Mouse (Mus musculus): ENCODE data around the gene Pcbp1.

Gene Pcbp1

GRCm38 (mm10) chr6:86526961-86527740 is 1.0 kb upstream of the Pcbp1 start:
- Histone ChIP-seq H3K4me3 (replicated peaks; ENCODE audit: low read length) (peak overlapping the region; percentile 97), H3K9me3 (ENCODE audit: low read length) (no peaks in the 10 kb centered on the region), H3K27me3 (ENCODE audit: insufficient read depth, low read length) (no peaks in the 10 kb centered on the region), H3K4me1 (replicated peaks; ENCODE audit: low read depth, low read length) (peaks cover 32% of the 10 kb centered on the region), H3K36me3 (ENCODE audit: insufficient read depth, low read length) (peaks cover 54% of the 10 kb centered on the region)
- TF ChIP-seq CTCF (conservative IDR thresholded peaks at IDR 0.05; ENCODE audit: low read length) (no peak), POU5F1 (IDR thresholded peaks at IDR 0.05; ENCODE audit: borderline replicate concordance, low read length) (no peak)

- Histone ChIP-seq H3K36me3 (ENCODE audit: insufficient read depth, low read length) (peaks cover 48% of the 10 kb centered on the region), H3K9me3 (ENCODE audit: low read length) (no peaks in the 10 kb centered on the region), H3K4me3 (replicated peaks; ENCODE audit: low read length) (peak overlapping the region; percentile 97), H3K4me1 (replicated peaks; ENCODE audit: low read depth, low read length) (peaks cover 45% of the 10 kb centered on the region), H3K27me3 (ENCODE audit: insufficient read depth, low read length) (no peaks in the 10 kb centered on the region)
- TF ChIP-seq NANOG (IDR thresholded peaks at IDR 0.05; ENCODE audit: borderline replicate concordance, low read length) (no peak), POU5F1 (IDR thresholded peaks at IDR 0.05; ENCODE audit: borderline replicate concordance, low read length) (no peak), CTCF (conservative IDR thresholded peaks at IDR 0.05; ENCODE audit: low read length) (no peak)
Observed at GRCm38 (mm10) chr6:86525646-86526031, 482 bp downstream of the Pcbp1 start.

- Histone ChIP-seq H3K36me3 (ENCODE audit: insufficient read depth, low read length) (peaks cover 43% of the 10 kb centered on the region), H3K4me1 (replicated peaks; ENCODE audit: low read depth, low read length) (peaks cover 51% of the 10 kb centered on the region), H3K27me3 (ENCODE audit: insufficient read depth, low read length) (no peaks in the 10 kb centered on the region), H3K9me3 (ENCODE audit: low read length) (no peaks in the 10 kb centered on the region), H3K4me3 (replicated peaks; ENCODE audit: low read length) (peak overlapping the region; percentile 97)
- no peak for TF ChIP-seq CTCF (conservative IDR thresholded peaks at IDR 0.05; ENCODE audit: low read length)
- TF ChIP-seq POU5F1 (IDR thresholded peaks at IDR 0.05; ENCODE audit: borderline replicate concordance, low read length), result no peak
- no peak for TF ChIP-seq NANOG (IDR thresholded peaks at IDR 0.05; ENCODE audit: borderline replicate concordance, low read length)
Observed at GRCm38 (mm10) chr6:86524879-86525645, 1.1 kb downstream of the Pcbp1 start.

- peaks cover 38% of the 10 kb centered on the region for H3K36me3 ChIP-seq (ENCODE audit: insufficient read depth, low read length)
- peak overlapping the region; percentile 97 for H3K4me3 ChIP-seq (replicated peaks; ENCODE audit: low read length)
- no peaks in the 10 kb centered on the region for H3K27me3 ChIP-seq (ENCODE audit: insufficient read depth, low read length)
- H3K9me3 ChIP-seq (ENCODE audit: low read length), result no peaks in the 10 kb centered on the region
- peaks cover 57% of the 10 kb centered on the region for H3K4me1 ChIP-seq (replicated peaks; ENCODE audit: low read depth, low read length)
- TF ChIP-seq POU5F1 (IDR thresholded peaks at IDR 0.05; ENCODE audit: borderline replicate concordance, low read length) (no peak), NANOG (IDR thresholded peaks at IDR 0.05; ENCODE audit: borderline replicate concordance, low read length) (no peak), CTCF (conservative IDR thresholded peaks at IDR 0.05; ENCODE audit: low read length) (no peak)
Observed at GRCm38 (mm10) chr6:86523755-86524434, 2.2 kb downstream of the Pcbp1 start.

GRCm38 (mm10) chr6:86523242-86523754 is 2.8 kb downstream of the Pcbp1 start:
- TF ChIP-seq CTCF (conservative IDR thresholded peaks at IDR 0.05; ENCODE audit: low read length) (no peak), POU5F1 (IDR thresholded peaks at IDR 0.05; ENCODE audit: borderline replicate concordance, low read length) (no peak)
- H3K4me1 ChIP-seq (replicated peaks; ENCODE audit: low read depth, low read length), result peaks cover 58% of the 10 kb centered on the region
- H3K9me3 ChIP-seq (ENCODE audit: low read length), result no peaks in the 10 kb centered on the region
- no peaks in the 10 kb centered on the region for H3K27me3 ChIP-seq (ENCODE audit: insufficient read depth, low read length)
- H3K4me3 ChIP-seq (replicated peaks; ENCODE audit: low read length), result peak overlapping the region; percentile 97
- peaks cover 38% of the 10 kb centered on the region for H3K36me3 ChIP-seq (ENCODE audit: insufficient read depth, low read length)

- TF ChIP-seq POU5F1 (IDR thresholded peaks at IDR 0.05; ENCODE audit: borderline replicate concordance, low read length) (no peak), NANOG (IDR thresholded peaks at IDR 0.05; ENCODE audit: borderline replicate concordance, low read length) (no peak), CTCF (conservative IDR thresholded peaks at IDR 0.05; ENCODE audit: low read length) (no peak)
- H3K4me3 ChIP-seq (replicated peaks; ENCODE audit: low read length), result peak overlapping the region; percentile 97; the same call in 1 of the 2 replicates
- no peaks in the 10 kb centered on the region for H3K27me3 ChIP-seq (ENCODE audit: insufficient read depth, low read length)
- no peaks in the 10 kb centered on the region for H3K9me3 ChIP-seq (ENCODE audit: low read length)
- H3K4me1 ChIP-seq (replicated peaks; ENCODE audit: low read depth, low read length), result peaks cover 59% of the 10 kb centered on the region
- peaks cover 38% of the 10 kb centered on the region for H3K36me3 ChIP-seq (ENCODE audit: insufficient read depth, low read length)
Observed at GRCm38 (mm10) chr6:86522001-86522911, 3.9 kb downstream of the Pcbp1 start.

GRCm38 (mm10) chr6:86519767-86520345 is 6.3 kb downstream of the Pcbp1 start:
- TF ChIP-seq CTCF (conservative IDR thresholded peaks at IDR 0.05; ENCODE audit: low read length), result no peak
- peak; percentile 38; the same call in 1 of the 2 replicates for TF ChIP-seq NANOG (IDR thresholded peaks at IDR 0.05; ENCODE audit: borderline replicate concordance, low read length)
- no peak for TF ChIP-seq POU5F1 (IDR thresholded peaks at IDR 0.05; ENCODE audit: borderline replicate concordance, low read length)
- no peaks in the 10 kb centered on the region for H3K9me3 ChIP-seq (ENCODE audit: low read length)
- H3K4me1 ChIP-seq (replicated peaks; ENCODE audit: low read depth, low read length), result peaks cover 80% of the 10 kb centered on the region
- peaks cover 30% of the 10 kb centered on the region for H3K36me3 ChIP-seq (ENCODE audit: insufficient read depth, low read length)
- peak overlapping the region; percentile 7; the same call in 1 of the 2 replicates for H3K4me3 ChIP-seq (replicated peaks; ENCODE audit: low read length)
- no peaks in the 10 kb centered on the region for H3K27me3 ChIP-seq (ENCODE audit: insufficient read depth, low read length)

All from E14TG2a.4 (cell line).